In the genomic region with DNA sequence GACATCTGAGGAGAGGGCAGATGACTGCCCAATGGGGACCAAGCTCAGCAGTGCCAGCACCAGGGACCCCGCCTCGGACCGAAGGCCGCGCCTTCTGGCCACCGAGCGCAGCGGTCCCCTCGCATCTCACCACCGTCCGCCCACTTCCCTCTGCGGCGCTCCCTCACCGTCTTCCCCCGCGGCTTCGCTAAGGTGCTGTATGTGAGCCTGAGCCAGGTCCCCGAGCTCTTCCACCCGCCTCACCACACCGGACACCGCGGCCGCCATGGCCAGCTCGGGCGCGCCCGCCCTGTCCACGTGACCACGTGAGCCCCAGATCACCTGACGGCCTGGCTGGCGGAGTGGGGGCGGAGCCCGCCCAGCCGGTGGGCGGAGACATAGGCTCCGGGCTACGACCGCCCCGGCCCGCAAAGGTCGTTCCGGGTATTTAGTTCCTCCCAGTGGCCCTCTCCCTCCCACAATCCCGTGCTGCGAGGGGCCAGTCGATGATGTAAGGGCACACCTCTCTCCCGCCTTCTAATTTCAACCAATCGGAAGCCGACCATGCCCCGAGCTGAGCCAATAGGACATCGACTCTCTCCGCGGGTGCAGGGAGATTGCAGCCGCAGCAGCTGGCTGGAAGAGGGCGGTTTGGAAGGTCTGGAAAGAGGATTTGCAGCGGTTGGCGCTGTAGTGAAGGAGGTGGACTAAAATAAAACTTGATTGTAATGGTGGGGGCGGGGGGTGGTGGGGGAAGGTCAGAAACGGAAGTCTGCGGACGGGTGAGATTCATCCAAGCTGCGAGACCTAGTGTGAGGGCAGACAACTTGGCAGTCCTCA, we compare ENCODE assay signal across 8 mouse cellular contexts. TPM values are rescaled to one million over a fixed set of nuclear protein-coding genes. Genes with fewer than 3 reads are reported as not detected.
A peak's percentile ranks its signal among the peaks of the same experiment; 100 is the strongest.
DNase-seq lines count a peak whose midpoint lies in the region; ATAC-seq lines count a peak whose summit lies in the region.

A gene (minus strand): TSS at position 297 of the 819 bp plus-strand sequence.

- H3K4me3 ChIP-seq in hindbrain, embryonic 16.5 days (ENCODE audit: low read length) = peak within 1 kb of the TSS; percentile 78
- peak within 1 kb of the TSS; percentile 57 for H3K4me3 ChIP-seq in macrophage (ENCODE audit: inconsistent target)

- peak within 1 kb of the TSS; percentile 71 for H3K4me2 ChIP-seq in hindbrain, embryonic 16.5 days (ENCODE audit: low read length)

- H3K27me3 ChIP-seq in hindbrain, embryonic 16.5 days (replicated peaks; ENCODE audit: control insufficient read depth, insufficient read depth, low read length) = no peaks in the 10 kb centered on the region

- peaks cover 8% of the 10 kb centered on the region for H3K4me1 ChIP-seq in hindbrain, embryonic 16.5 days (ENCODE audit: control insufficient read depth, insufficient read depth, low read depth, low read length)

- peak; percentile 99 for DNase-seq in T-cell, adult 2 months (ENCODE audit: low spot score)
- DNase-seq in cerebellum, postnatal 36 days = peak; percentile 96 to 98
- DNase-seq in gastrocnemius, adult 18-20 months (ENCODE audit: low spot score) = peak; percentile 98
- DNase-seq in left cerebral cortex, adult 18-20 months (ENCODE audit: low spot score in 2 of 2) = peak; percentile 93 to 95
- DNase-seq in right cerebral cortex, adult 18-20 months = peak; percentile 98
- DNase-seq in urinary bladder, postnatal 10 days (ENCODE audit: low spot score) = peak; percentile 95

- H3K9me3 ChIP-seq in hindbrain, embryonic 16.5 days (ENCODE audit: control insufficient read depth, low read length) = no peaks in the 10 kb centered on the region

- under 1% methylated on average over 60 of the region's 61 CpGs for WGBS in hindbrain, embryonic 16.5 days
- under 1% methylated on average over 47 of the region's 61 CpGs for WGBS in macrophage (ENCODE audit: missing documents)

- H3K79me2 ChIP-seq in macrophage (ENCODE audit: inconsistent target) = peaks cover 45% of the 10 kb centered on the region

- ATAC-seq in hindbrain, embryonic 16.5 days = peak; percentile 100

- peak within 1 kb of the TSS; percentile 82 for H3K9ac ChIP-seq in hindbrain, embryonic 16.5 days (ENCODE audit: low read depth, low read length)

- peak within 1 kb of the TSS; percentile 90 for H3K27ac ChIP-seq in hindbrain, embryonic 16.5 days (ENCODE audit: low read depth, low read length)
- H3K27ac ChIP-seq in macrophage = peak within 1 kb of the TSS; percentile 90

- H3K36me3 ChIP-seq in hindbrain, embryonic 16.5 days (ENCODE audit: control insufficient read depth, insufficient read depth, low read length) = peaks cover 6% of the 10 kb centered on the region; the same call in 1 of the 2 replicates
- H3K36me3 ChIP-seq in macrophage (ENCODE audit: inconsistent target) = peaks cover 16% of the 10 kb centered on the region; the same call in 1 of the 2 replicates

RNA-seq across cellular contexts. Expression of the gene that starts here (rescaled TPM):
- 10 to 100 TPM; 10.5 to 12.1 TPM for total RNA-seq in gastrocnemius, adult 18-20 months (2021)
- polyA plus RNA-seq in hindbrain, embryonic 16.5 days (2015; fragmentation: Nextera tagmentation; extraction: Ambion mirVana) = 34.4 and 41.6 TPM in 2 replicates
- total RNA-seq in left cerebral cortex, adult 18-20 months (2021) = 10 to 100 TPM; 47.9 to 49.2 TPM
- 100 to 1,000 TPM in 14 of 26 experiments, 10 to 100 TPM in 12; 61.5 to 189 (median 101) TPM for total RNA-seq in macrophage (2018; cell fraction: chromatin; rRNA removed)
- 10 to 100 TPM; 16.2 to 37.2 (median 29.8) TPM for total RNA-seq in macrophage (2018; cell fraction: cytosol; rRNA removed)
- 100 to 1,000 TPM in 8 of 26 experiments, 10 to 100 TPM in 18; 57.9 to 194 (median 86.7) TPM for total RNA-seq in macrophage (2018; cell fraction: nucleus; rRNA removed)
- polyA plus RNA-seq in macrophage (2018) = 16.8 to 41.7 TPM (median 25.7 TPM) in 3 replicates

Comparison
In these comparisons a context has a peak if more than half of its experiments do, and no peak if none do; other contexts are left out.
1. Peak in every context shown above with its lines: DNase-seq, ATAC-seq, H3K4me3 ChIP-seq and H3K27ac ChIP-seq.